Comparison of ENCODE assay signal across 12 mouse cellular contexts in genomic region chr5:148879218-148879617, GRCm38 (mm10). TPM values are rescaled to one million over a fixed set of nuclear protein-coding genes. Genes with fewer than 3 reads are reported as not detected.
DNase-seq lines count a peak whose midpoint lies in the region; ATAC-seq and TF ChIP-seq lines count a peak whose summit lies in the region.
"Had no signal": no experiment of that assay in that cellular context is flagged by ENCODE, and none has a peak within 500 bp of the region (broad histone marks: within the 10 kb centered on the region; RNA-seq: fewer than 3 reads in every experiment).

No protein-coding gene starts in this region.

- peak; percentile 16 for DNase-seq in adrenal gland, postnatal 14 days
- no peak for DNase-seq in adrenal gland, postnatal 10 days
- no peak for DNase-seq in liver, embryonic 14.5 days (ENCODE audit: low read depth in 3 of 3, low spot score in 3 of 3)
- DNase-seq in liver (no peak), ES-E14 (ENCODE audit: low read depth, low spot score) (no peak)
- peak; percentile 25 for DNase-seq in lung, postnatal 36 days
- no peak for DNase-seq in embryo, embryonic 10 days (ENCODE audit: low spot score)
- DNase-seq: gastrocnemius, postnatal 10 days had no signal

- WGBS in liver, embryonic 14.5 days (ENCODE audit: insufficient replicate concordance) = 78% methylated on average over 6 of the region's 6 CpGs
- 89% methylated on average over 6 of the region's 6 CpGs for WGBS in hindbrain, embryonic 13.5 days

- no peak overlapping the region for H3K4me2 ChIP-seq in liver, embryonic 14.5 days (ENCODE audit: low read depth)
- no peak overlapping the region for H3K4me2 ChIP-seq in hindbrain, embryonic 13.5 days
- H3K4me2 ChIP-seq: embryonic facial prominence, embryonic 15.5 days; hindbrain, embryonic 14.5 days; lung, embryonic 15.5 days had no signal

- H3K4me3 ChIP-seq in liver, embryonic 14.5 days (ENCODE audit: insufficient read depth in 1 of 2, low read depth in 2 of 2, low read length in 2 of 2) = no peak overlapping the region
- H3K4me3 ChIP-seq in ES-E14 (ENCODE audit: insufficient read depth in 1 of 2, low read depth in 1 of 2, low read length in 2 of 2, poor library complexity in 1 of 2, severe bottlenecking in 1 of 2) = no peak overlapping the region
- H3K4me3 ChIP-seq in hindbrain, embryonic 13.5 days = no peak overlapping the region
- H3K4me3 ChIP-seq: embryonic facial prominence, embryonic 15.5 days; lung, embryonic 15.5 days had no signal

- H3K27ac ChIP-seq in liver, embryonic 14.5 days = no peak overlapping the region
- H3K27ac ChIP-seq in ES-E14 (ENCODE audit: insufficient read depth, low read depth, low read length, poor library complexity, severe bottlenecking) = no peak overlapping the region
- no peak overlapping the region for H3K27ac ChIP-seq in hindbrain, embryonic 13.5 days
- H3K27ac ChIP-seq: embryonic facial prominence, embryonic 15.5 days; hindbrain, embryonic 14.5 days; lung, embryonic 15.5 days had no signal

- peak; percentile 75 for TF ChIP-seq CTCF in liver, embryonic 14.5 days (IDR thresholded peaks at IDR 0.05; ENCODE audit: low read depth)

- H3K27me3 ChIP-seq in liver, embryonic 14.5 days (ENCODE audit: control insufficient read depth, insufficient read depth, low read length) = no peaks in the 10 kb centered on the region
- no peaks in the 10 kb centered on the region for H3K27me3 ChIP-seq in hindbrain, embryonic 13.5 days
- H3K27me3 ChIP-seq: embryonic facial prominence, embryonic 15.5 days; lung, embryonic 15.5 days had no signal

- no peaks in the 10 kb centered on the region for H3K4me1 ChIP-seq in liver, embryonic 14.5 days (replicated peaks; ENCODE audit: control insufficient read depth in 2 of 2, insufficient read depth in 2 of 2, low read length in 1 of 2)
- H3K4me1 ChIP-seq in ES-E14 (ENCODE audit: control insufficient read depth in 2 of 2, insufficient read depth in 2 of 2, low read length in 2 of 2, poor library complexity in 1 of 2) = no peaks in the 10 kb centered on the region
- H3K4me1 ChIP-seq in hindbrain, embryonic 13.5 days (replicated peaks) = no peaks in the 10 kb centered on the region
- H3K4me1 ChIP-seq: embryonic facial prominence, embryonic 15.5 days; lung, embryonic 15.5 days had no signal

- no peak for TF ChIP-seq EP300 in liver, embryonic 14.5 days (IDR thresholded peaks at IDR 0.05; ENCODE audit: low read depth)

- no peak overlapping the region for H3K9ac ChIP-seq in liver, embryonic 14.5 days (replicated peaks)
- no peak overlapping the region; the same call in 1 of the 2 replicates for H3K9ac ChIP-seq in ES-E14 (ENCODE audit: insufficient read depth, low read depth, low read length, poor library complexity, severe bottlenecking)
- H3K9ac ChIP-seq in hindbrain, embryonic 13.5 days = no peak overlapping the region
- H3K9ac ChIP-seq: embryonic facial prominence, embryonic 15.5 days; hindbrain, embryonic 14.5 days; lung, embryonic 15.5 days had no signal

- H3K9me3 ChIP-seq in liver, embryonic 14.5 days (ENCODE audit: control insufficient read depth, low read length) = no peaks in the 10 kb centered on the region
- H3K9me3 ChIP-seq in ES-E14 (ENCODE audit: control insufficient read depth, insufficient read depth, low read depth, low read length) = no peaks in the 10 kb centered on the region
- 0 out of 2 replicates have a peak, but pooled peaks cover 5% of the 10 kb centered on the region for H3K9me3 ChIP-seq in hindbrain, embryonic 13.5 days
- H3K9me3 ChIP-seq: embryonic facial prominence, embryonic 15.5 days; lung, embryonic 15.5 days had no signal

- H3K36me3 ChIP-seq in liver, embryonic 14.5 days (replicated peaks; ENCODE audit: control insufficient read depth, insufficient read depth, low read depth) = peaks cover 6% of the 10 kb centered on the region
- no peaks in the 10 kb centered on the region; the same call in 1 of the 2 replicates for H3K36me3 ChIP-seq in ES-E14 (ENCODE audit: control insufficient read depth, insufficient read depth, low read length, poor library complexity, severe bottlenecking)
- H3K36me3 ChIP-seq in hindbrain, embryonic 13.5 days = peaks cover 61% of the 10 kb centered on the region

- no peak for ATAC-seq in liver, embryonic 14.5 days (ENCODE audit: insufficient read depth)
- no peak for ATAC-seq in hindbrain, embryonic 13.5 days (ENCODE audit: low FRiP score)

- in situ Hi-C loops in ES-E14 (cut with MboI; ENCODE audit: low sequenced_read_pairs in 2 of 2, unreplicated experiment in 2 of 2) = no loop called here

TF ChIP-seq in ES-E14, 5 proteins besides CTCF, POLR2A, EP300 and RAD21:
- peak; percentile 52; the same call in 1 of the 2 replicates for TF ChIP-seq ZC3H11A (IDR thresholded peaks at IDR 0.05; ENCODE audit: borderline replicate concordance, low read depth, low read length)
- TF ChIP-seq MAFK (IDR thresholded peaks at IDR 0.05; ENCODE audit: insufficient read depth, low read depth, low read length) = no peak

RNA-seq across cellular contexts. Expression of gene Katnal1, which starts 49.9 kb away (rescaled TPM):
- total RNA-seq in adrenal gland, postnatal 14 days (2021) = 7.2 and 7.6 TPM in 2 replicates
- total RNA-seq in adrenal gland, postnatal 10 days (2021) = 10 to 100 TPM in 1 of 2 experiments, 1 to 10 TPM in 1; 5.5 to 12.2 TPM
- polyA plus RNA-seq in liver, embryonic 14.5 days (2012; rRNA removed) = 3.9 and 5.1 TPM in 2 replicates
- 7.6 and 8.3 TPM in 2 replicates for polyA plus RNA-seq in liver, embryonic 14.5 days (2014; fragmentation: Nextera tagmentation; extraction: Ambion mirVana)
- 5.8 and 6.4 TPM in 2 replicates for total RNA-seq in ES-E14 (2012; rRNA removed)
- 33.4 and 34.4 TPM in 2 replicates for polyA plus RNA-seq in hindbrain, embryonic 13.5 days (2015; fragmentation: Nextera tagmentation; extraction: Ambion mirVana)

Comparison
In these comparisons a context has a peak if more than half of its experiments do, and no peak if none do; other contexts are left out.
1. DNase-seq: peak in adrenal gland, postnatal 14 days (single experiment) and lung, postnatal 36 days (single experiment); none in adrenal gland, postnatal 10 days (single experiment), liver, embryonic 14.5 days (0 of 3), liver (single experiment), ES-E14 (single experiment) and embryo, embryonic 10 days (single experiment).